Mouse (Mus musculus): ENCODE data around the gene Rcor3.

The Rcor3 gene

GRCm38 (mm10) chr1:192094451-192095170 lies 43.3 kb downstream of the Rcor3 start:
- peak; percentile 47 to 73 for DNase-seq (ENCODE audit: low read depth in 2 of 2, low spot score in 2 of 2)

GRCm38 (mm10) chr1:192092879-192093660 lies 44.8 kb downstream of the Rcor3 start:
- peak; percentile 77 to 86 for DNase-seq (ENCODE audit: low read depth in 2 of 2, low spot score in 2 of 2)

- peak; percentile 93 to 96 for DNase-seq (ENCODE audit: low read depth in 2 of 2, low spot score in 2 of 2)
Observed at GRCm38 (mm10) chr1:192091806-192092772, 45.8 kb downstream of the Rcor3 start, which contains the start of gene Traf5. Traf5 (minus strand) TSS chr1:192092559.

GRCm38 (mm10) chr1:192090689-192091567 lies 46.9 kb downstream of the Rcor3 start:
- DNase-seq (ENCODE audit: low read depth in 2 of 2, low spot score in 2 of 2): no peak

- DNase-seq (ENCODE audit: low read depth in 2 of 2, low spot score in 2 of 2): no peak
Observed at GRCm38 (mm10) chr1:192090281-192090680, 47.6 kb downstream of the Rcor3 start.

- no peak for DNase-seq (ENCODE audit: low read depth in 2 of 2, low spot score in 2 of 2)
Observed at GRCm38 (mm10) chr1:192089208-192090166, 48.4 kb downstream of the Rcor3 start.

- DNase-seq (ENCODE audit: low read depth in 2 of 2, low spot score in 2 of 2): no peak
Observed at GRCm38 (mm10) chr1:192088011-192088410, 49.9 kb downstream of the Rcor3 start.

GRCm38 (mm10) chr1:192087098-192087497 lies 50.8 kb downstream of the Rcor3 start:
- no peak for DNase-seq (ENCODE audit: low read depth in 2 of 2, low spot score in 2 of 2)

- DNase-seq (ENCODE audit: low read depth in 2 of 2, low spot score in 2 of 2): peak; percentile 52 to 53
Observed at GRCm38 (mm10) chr1:192086279-192087037, 51.4 kb downstream of the Rcor3 start.

- DNase-seq (ENCODE audit: low read depth in 2 of 2, low spot score in 2 of 2): no peak
Observed at GRCm38 (mm10) chr1:192085218-192085617, 52.6 kb downstream of the Rcor3 start.

GRCm38 (mm10) chr1:192082646-192083045 lies 55.2 kb downstream of the Rcor3 start:
- DNase-seq (ENCODE audit: low read depth in 2 of 2, low spot score in 2 of 2): no peak

- no peak for DNase-seq (ENCODE audit: low read depth in 2 of 2, low spot score in 2 of 2)
Observed at GRCm38 (mm10) chr1:192081129-192081528, 56.7 kb downstream of the Rcor3 start.

GRCm38 (mm10) chr1:192079121-192079520 lies 58.7 kb downstream of the Rcor3 start:
- DNase-seq (ENCODE audit: low read depth in 2 of 2, low spot score in 2 of 2): no peak

- DNase-seq (ENCODE audit: low read depth in 2 of 2, low spot score in 2 of 2): peak; percentile 41 to 51
Observed at GRCm38 (mm10) chr1:192078406-192078805, 59.5 kb downstream of the Rcor3 start.

GRCm38 (mm10) chr1:192076796-192077535 lies 60.9 kb downstream of the Rcor3 start:
- no peak for DNase-seq (ENCODE audit: low read depth in 2 of 2, low spot score in 2 of 2)

GRCm38 (mm10) chr1:192076101-192076500 lies 61.8 kb downstream of the Rcor3 start:
- no peak for DNase-seq (ENCODE audit: low read depth in 2 of 2, low spot score in 2 of 2)

GRCm38 (mm10) chr1:192074824-192075223 lies 63.0 kb downstream of the Rcor3 start:
- DNase-seq (ENCODE audit: low read depth in 2 of 2, low spot score in 2 of 2): no peak

- no peak for DNase-seq (ENCODE audit: low read depth in 2 of 2, low spot score in 2 of 2)
Observed at GRCm38 (mm10) chr1:192072426-192072825, 65.4 kb downstream of the Rcor3 start.
